Mouse (Mus musculus): ENCODE results near the gene Sbp. TPM values are rescaled to one million over a fixed set of nuclear protein-coding genes. Genes with fewer than 3 reads are reported as not detected.

The Sbp gene
- total and polyA plus RNA-seq, 3 experiments: not detected

GRCm38 (mm10) chr17:23955174-23955573 is 13.7 kb downstream of the Sbp start, which contains the start of gene Sbpl:
Gene Sbpl (minus strand): TSS chr17:23955274.
- Histone ChIP-seq H3K9me3 (replicated peaks) (no peaks in the 10 kb centered on the region), H3K4me1 (ENCODE audit: insufficient read depth, low read depth, low read length) (no peaks in the 10 kb centered on the region), H3K4me3 (ENCODE audit: low read depth, low read length) (no peak within 1 kb of the TSS), H3K27me3 (ENCODE audit: insufficient read depth, low read length) (peaks cover 7% of the 10 kb centered on the region), H3K36me3 (replicated peaks) (no peaks in the 10 kb centered on the region)
- DNase-seq (ENCODE audit: low spot score): no peak
- TF ChIP-seq POLR2AphosphoS5 (IDR thresholded peaks at IDR 0.05; ENCODE audit: insufficient replicate concordance, low read depth, low read length) (no peak), CTCF (IDR thresholded peaks at IDR 0.05; ENCODE audit: low read depth, low read length) (no peak), GATA2 (IDR thresholded peaks at IDR 0.05; ENCODE audit: borderline replicate concordance, low read depth, low read length) (no peak), TAL1 (conservative IDR thresholded peaks at IDR 0.05; ENCODE audit: low read depth, low read length) (no peak), GATA1 (IDR thresholded peaks at IDR 0.05; ENCODE audit: borderline replicate concordance, low read length) (no peak)
- ATAC-seq (ENCODE audit: extremely low read depth, insufficient number of reproducible peaks, low FRiP score, poor library complexity, severe bottlenecking): no peak

- peaks cover 10% of the 10 kb centered on the region for H3K27me3 ChIP-seq (ENCODE audit: insufficient read depth, low read length)
- no peak for TF ChIP-seq TAL1 (conservative IDR thresholded peaks at IDR 0.05; ENCODE audit: low read depth, low read length)
- peak; percentile 96 for TF ChIP-seq CTCF (IDR thresholded peaks at IDR 0.05; ENCODE audit: low read depth, low read length)
- TF ChIP-seq GATA1 (IDR thresholded peaks at IDR 0.05; ENCODE audit: borderline replicate concordance, low read length): no peak
- TF ChIP-seq POLR2AphosphoS5 (IDR thresholded peaks at IDR 0.05; ENCODE audit: insufficient replicate concordance, low read depth, low read length): no peak
- H3K4me1 ChIP-seq (ENCODE audit: insufficient read depth, low read depth, low read length): no peaks in the 10 kb centered on the region
- ATAC-seq (ENCODE audit: extremely low read depth, insufficient number of reproducible peaks, low FRiP score, poor library complexity, severe bottlenecking) (0 out of 2 replicates have a peak, but pooled peaks have one; percentile 15), DNase-seq (ENCODE audit: low spot score) (peak; percentile 48)
- no peak overlapping the region for H3K4me3 ChIP-seq (ENCODE audit: low read depth, low read length)
- H3K36me3 ChIP-seq (replicated peaks): no peaks in the 10 kb centered on the region
- H3K9me3 ChIP-seq (replicated peaks): no peaks in the 10 kb centered on the region
These were observed 18.7 kb downstream of the Sbp start for GRCm38 (mm10) chr17:23960084-23960738.

GRCm38 (mm10) chr17:23961573-23962122 is 20.2 kb downstream of the Sbp start:
- no peak for DNase-seq (ENCODE audit: low spot score)

GRCm38 (mm10) chr17:23965805-23966425 is 24.4 kb downstream of the Sbp start:
- H3K36me3 ChIP-seq (replicated peaks): no peaks in the 10 kb centered on the region
- ATAC-seq (ENCODE audit: extremely low read depth, insufficient number of reproducible peaks, low FRiP score, poor library complexity, severe bottlenecking) (no peak), DNase-seq (ENCODE audit: low spot score) (no peak)
- no peak overlapping the region for H3K4me3 ChIP-seq (ENCODE audit: low read depth, low read length)
- peaks cover 17% of the 10 kb centered on the region for H3K27me3 ChIP-seq (ENCODE audit: insufficient read depth, low read length)
- TF ChIP-seq GATA1 (IDR thresholded peaks at IDR 0.05; ENCODE audit: borderline replicate concordance, low read length): no peak
- no peak for TF ChIP-seq POLR2AphosphoS5 (IDR thresholded peaks at IDR 0.05; ENCODE audit: insufficient replicate concordance, low read depth, low read length)
- TF ChIP-seq GATA2 (IDR thresholded peaks at IDR 0.05; ENCODE audit: borderline replicate concordance, low read depth, low read length): no peak
- TF ChIP-seq CTCF (IDR thresholded peaks at IDR 0.05; ENCODE audit: low read depth, low read length): no peak
- TF ChIP-seq TAL1 (conservative IDR thresholded peaks at IDR 0.05; ENCODE audit: low read depth, low read length): no peak
- no peaks in the 10 kb centered on the region for H3K9me3 ChIP-seq (replicated peaks)
- H3K4me1 ChIP-seq (ENCODE audit: insufficient read depth, low read depth, low read length): no peaks in the 10 kb centered on the region

More at GRCm38 (mm10) chr17:23961573-23962122, 20.2 kb downstream of the Sbp start:
- Histone ChIP-seq H3K4me3 (ENCODE audit: low read depth, low read length) (no peak overlapping the region), H3K9me3 (replicated peaks) (no peaks in the 10 kb centered on the region), H3K36me3 (replicated peaks) (no peaks in the 10 kb centered on the region), H3K4me1 (ENCODE audit: insufficient read depth, low read depth, low read length) (no peaks in the 10 kb centered on the region), H3K27me3 (ENCODE audit: insufficient read depth, low read length) (peaks cover 20% of the 10 kb centered on the region)
- no peak for ATAC-seq (ENCODE audit: extremely low read depth, insufficient number of reproducible peaks, low FRiP score, poor library complexity, severe bottlenecking)
- TF ChIP-seq TAL1 (conservative IDR thresholded peaks at IDR 0.05; ENCODE audit: low read depth, low read length) (no peak), GATA2 (IDR thresholded peaks at IDR 0.05; ENCODE audit: borderline replicate concordance, low read depth, low read length) (no peak), POLR2AphosphoS5 (IDR thresholded peaks at IDR 0.05; ENCODE audit: insufficient replicate concordance, low read depth, low read length) (no peak), GATA1 (IDR thresholded peaks at IDR 0.05; ENCODE audit: borderline replicate concordance, low read length) (no peak), CTCF (IDR thresholded peaks at IDR 0.05; ENCODE audit: low read depth, low read length) (no peak)

GRCm38 (mm10) chr17:23966658-23967401 is 25.4 kb downstream of the Sbp start:
- ATAC-seq (ENCODE audit: extremely low read depth, insufficient number of reproducible peaks, low FRiP score, poor library complexity, severe bottlenecking): no peak
- H3K4me3 ChIP-seq (ENCODE audit: low read depth, low read length): no peak overlapping the region
- H3K4me1 ChIP-seq (ENCODE audit: insufficient read depth, low read depth, low read length): no peaks in the 10 kb centered on the region
- no peaks in the 10 kb centered on the region for H3K9me3 ChIP-seq (replicated peaks)
- H3K27me3 ChIP-seq (ENCODE audit: insufficient read depth, low read length): peaks cover 23% of the 10 kb centered on the region
- DNase-seq (ENCODE audit: low spot score): no peak
- no peak for TF ChIP-seq TAL1 (conservative IDR thresholded peaks at IDR 0.05; ENCODE audit: low read depth, low read length)
- TF ChIP-seq CTCF (IDR thresholded peaks at IDR 0.05; ENCODE audit: low read depth, low read length): no peak
- no peak for TF ChIP-seq GATA1 (IDR thresholded peaks at IDR 0.05; ENCODE audit: borderline replicate concordance, low read length)
- no peak for TF ChIP-seq GATA2 (IDR thresholded peaks at IDR 0.05; ENCODE audit: borderline replicate concordance, low read depth, low read length)
- TF ChIP-seq POLR2AphosphoS5 (IDR thresholded peaks at IDR 0.05; ENCODE audit: insufficient replicate concordance, low read depth, low read length): no peak
- H3K36me3 ChIP-seq (replicated peaks): no peaks in the 10 kb centered on the region
